Mouse (Mus musculus) Patski (cell line): ENCODE results near the gene Syap1. TPM values are rescaled to one million over a fixed set of nuclear protein-coding genes. Genes with fewer than 3 reads are reported as not detected.
"Not testable (repeated sequence)": the region's sequence is repeated elsewhere in the genome, so short reads cannot be mapped to it uniquely, and the experiment has no call there.

Source experiments
- ATAC-seq: fragments of 100-300 bp; one replicate; pipeline ENCODE4 v1.8.0; 2021
- CTCF ChIA-PET: fragments of 350-600 bp; sonication (Branson Sonifier 250); formaldehyde crosslinking; loops from one replicate; lab custom pipeline; 2022; ENCODE audit warnings: inconsistent platforms; lab: Charles Lee
- POLR2A ChIA-PET: fragments of 350-600 bp; sonication (Branson Sonifier 250); formaldehyde crosslinking; loops from one replicate; lab custom pipeline; 2022; ENCODE audit warnings: antibody characterized with exemption, inconsistent platforms; lab: Charles Lee
- DNase-seq: peaks from one replicate; pipeline ENCODE4 v3.0.0-alpha.2; 2011; ENCODE audit warnings: low read depth, low spot score
- H3K27me3 ChIP-seq: fragments of 371-371 bp; one replicate; pipeline ENCODE4 v1.5.1; 2021
- CTCF ChIP-seq: fragments of 100-300 bp; IDR thresholded peaks from one replicate; pipeline ENCODE4 v1.5.1; 2021
- in situ Hi-C: fragments of 300-500 bp; cut with MboI; formaldehyde crosslinking; loops from 3 replicates; pipeline ENCODE4 v1.11.1; 2018; ENCODE audit warnings: low pct_unique_long_range_greater_than_20kb, mixed read lengths
- polyA plus RNA-seq: library from polyadenylated mRNA; unstranded; gene quantifications from one replicate; pipeline ENCODE4 v1.2.3, GENCODE M21; 2021

Syap1 gene
- polyA plus RNA-seq, 1 experiment from 2014 or later = 71.4 TPM

GRCm38 (mm10) chrX:162878236-162878635 lies 10.0 kb downstream of the Syap1 start:
- ChIA-PET CTCF (interaction anchor here (1.2 to 2.7 kb wide), 2 partner anchors 9 to 27 kb away, joined by 3 to 8 read pairs; no protein-coding TSS in a partner anchor), POLR2A (no interaction called here)
- DNase-seq (no peak), ATAC-seq (no peak)
- H3K27me3 ChIP-seq = peaks cover 11% of the 10 kb centered on the region
- TF ChIP-seq CTCF = no peak
- in situ Hi-C loops = no loop called here

- POLR2A ChIA-PET = no interaction called here
- CTCF ChIA-PET = no interaction called here
- in situ Hi-C loops = loop anchor here (5.0 kb wide), 1 partner anchor 156 kb away; no protein-coding TSS in a partner anchor
- no peak for TF ChIP-seq CTCF
- peaks cover 11% of the 10 kb centered on the region for H3K27me3 ChIP-seq
- no peak for DNase-seq
- no peak for ATAC-seq
Observed at GRCm38 (mm10) chrX:162873761-162874160, 14.5 kb downstream of the Syap1 start.

- ChIA-PET POLR2A (interaction anchor here (1.1 kb wide), 1 partner anchor 14 kb away, joined by 3 read pairs; no protein-coding TSS in a partner anchor), CTCF (interaction anchor here (0.7 to 3.5 kb wide), 10 partner anchors 9 to 150 kb away, joined by 3 to 19 read pairs (median 4); no protein-coding TSS in a partner anchor)
- peak; percentile 54 for ATAC-seq
- in situ Hi-C loops = loop anchor here (5.0 kb wide), 1 partner anchor 155 kb away; no protein-coding TSS in a partner anchor
- DNase-seq = no peak
- H3K27me3 ChIP-seq = peaks cover 11% of the 10 kb centered on the region
- TF ChIP-seq CTCF = peak; percentile 87
Observed at GRCm38 (mm10) chrX:162871734-162872517, 16.3 kb downstream of the Syap1 start.

GRCm38 (mm10) chrX:162868294-162868965 lies 19.8 kb downstream of the Syap1 start:
- peaks cover under 1% of the 10 kb centered on the region for H3K27me3 ChIP-seq
- CTCF ChIA-PET = interaction anchor here (0.9 to 2.2 kb wide), 2 partner anchors 10 to 17 kb away, joined by 3 to 8 read pairs; no protein-coding TSS in a partner anchor
- DNase-seq = no peak
- ATAC-seq = no peak
- in situ Hi-C loops = no loop called here
- POLR2A ChIA-PET = no interaction called here
- no peak for TF ChIP-seq CTCF

GRCm38 (mm10) chrX:162848682-162849081 lies 39.6 kb downstream of the Syap1 start:
- ATAC-seq = no peak
- in situ Hi-C loops = no loop called here
- H3K27me3 ChIP-seq = no peaks in the 10 kb centered on the region
- ChIA-PET CTCF (interaction anchor here (1.3 to 2.8 kb wide), 2 partner anchors 17 to 23 kb away, joined by 4 to 8 read pairs; no protein-coding TSS in a partner anchor), POLR2A (no interaction called here)
- TF ChIP-seq CTCF = no peak
- no peak for DNase-seq

- ATAC-seq (no peak), DNase-seq (no peak)
- in situ Hi-C loops = no loop called here
- POLR2A ChIA-PET = no interaction called here
- no peak for TF ChIP-seq CTCF
- no peaks in the 10 kb centered on the region for H3K27me3 ChIP-seq
- CTCF ChIA-PET = no interaction called here
Observed at GRCm38 (mm10) chrX:162845531-162845930, 42.7 kb downstream of the Syap1 start.

GRCm38 (mm10) chrX:162844447-162845100 lies 43.7 kb downstream of the Syap1 start:
- in situ Hi-C loops = no loop called here
- TF ChIP-seq CTCF = no peak
- DNase-seq = no peak
- POLR2A ChIA-PET = no interaction called here
- CTCF ChIA-PET = no interaction called here
- no peaks in the 10 kb centered on the region for H3K27me3 ChIP-seq
- no peak for ATAC-seq

- peaks cover 4% of the 10 kb centered on the region for H3K27me3 ChIP-seq
- ChIA-PET POLR2A (no interaction called here), CTCF (interaction anchor here (1.3 to 2.0 kb wide), 2 partner anchors 16 to 39 kb away, joined by 3 to 8 read pairs; no protein-coding TSS in a partner anchor)
- in situ Hi-C loops = no loop called here
- DNase-seq (no peak), ATAC-seq (no peak)
- TF ChIP-seq CTCF = no peak
Observed at GRCm38 (mm10) chrX:162832101-162832500, 56.1 kb downstream of the Syap1 start.

GRCm38 (mm10) chrX:162831542-162831941 lies 56.7 kb downstream of the Syap1 start:
- CTCF ChIA-PET = interaction anchor here (1.3 to 2.0 kb wide), 2 partner anchors 17 to 40 kb away, joined by 3 to 8 read pairs; no protein-coding TSS in a partner anchor
- H3K27me3 ChIP-seq = no peaks in the 10 kb centered on the region
- ATAC-seq (no peak), DNase-seq (no peak)
- in situ Hi-C loops = no loop called here
- POLR2A ChIA-PET = no interaction called here
- TF ChIP-seq CTCF = no peak

- ChIA-PET CTCF (interaction anchor here (2.0 kb wide), 1 partner anchor 17 kb away, joined by 8 read pairs; no protein-coding TSS in a partner anchor), POLR2A (no interaction called here)
- DNase-seq (no peak), ATAC-seq (no peak)
- TF ChIP-seq CTCF = no peak
- no peaks in the 10 kb centered on the region for H3K27me3 ChIP-seq
- in situ Hi-C loops = no loop called here
Observed at GRCm38 (mm10) chrX:162831036-162831435, 57.2 kb downstream of the Syap1 start.

GRCm38 (mm10) chrX:162830313-162830712 lies 57.9 kb downstream of the Syap1 start:
- in situ Hi-C loops, POLR2A ChIA-PET, CTCF ChIA-PET, H3K27me3 ChIP-seq, DNase-seq, ATAC-seq: not testable (repeated sequence)
